Mouse (Mus musculus) stomach, embryonic 14.5 days (tissue): ENCODE measurements around the gene Grik1. TPM values are rescaled to one million over a fixed set of nuclear protein-coding genes. Genes with fewer than 3 reads are reported as not detected.

Source experiments
- ATAC-seq: fragments of 200-750 bp; cut with Nextera tagmentation; 2 replicates; pipeline ENCODE4 v1.8.0; 2017; ENCODE audit warnings: low read depth, moderate TSS enrichment; ENCODE audit not compliant: insufficient number of reproducible peaks, insufficient read depth, low FRiP score
- H3K27ac ChIP-seq: fragments of 300-500 bp; sonication (generic); 2 replicates; pipeline ENCODE4 v1.5.1; 2014; ENCODE audit warnings: mild to moderate bottlenecking, low read length, moderate library complexity, mixed read lengths
- H3K27me3 ChIP-seq: fragments of 300-500 bp; sonication (generic); 2 replicates; pipeline ENCODE4 v1.6.1; 2014; ENCODE audit warnings: low read length, control low read depth, mixed read lengths; ENCODE audit not compliant: control insufficient read depth, insufficient read depth
- H3K36me3 ChIP-seq: fragments of 300-500 bp; sonication (generic); 2 replicates; pipeline ENCODE4 v1.6.1; 2014; ENCODE audit warnings: mild to moderate bottlenecking, control low read depth, low read length, moderate library complexity, mixed read lengths; ENCODE audit not compliant: control insufficient read depth, insufficient read depth
- H3K4me1 ChIP-seq: fragments of 300-500 bp; sonication (generic); 2 replicates; pipeline ENCODE4 v1.6.1; 2014; ENCODE audit warnings: low read length, control low read depth, mixed read lengths; ENCODE audit not compliant: control insufficient read depth, insufficient read depth
- H3K4me2 ChIP-seq: fragments of 300-500 bp; sonication (generic); replicated peaks from 2 replicates; pipeline ENCODE4 v1.6.1; 2014; ENCODE audit warnings: low read depth, low read length, control low read depth
- H3K4me3 ChIP-seq: fragments of 300-500 bp; sonication (generic); 2 replicates; pipeline ENCODE4 v1.5.1; 2014; ENCODE audit warnings: low read depth, low read length, control low read depth
- H3K9ac ChIP-seq: fragments of 300-500 bp; sonication (generic); replicated peaks from 2 replicates; pipeline ENCODE4 v1.6.1; 2014; ENCODE audit warnings: low read depth, mild to moderate bottlenecking, control low read depth, low read length, moderate library complexity, mixed read lengths
- H3K9me3 ChIP-seq: fragments of 300-500 bp; sonication (generic); 2 replicates; pipeline ENCODE4 v1.6.1; 2016; ENCODE audit warnings: low read depth, low read length, control low read depth; ENCODE audit not compliant: control insufficient read depth
- WGBS: fragments of 180-500 bp; shearing (Covaris S2); extraction: QIAGEN DNeasy Blood & Tissue Kit; methylation state at CpG from one replicate; pipeline ENCODE4 v1.1.7; 2014; 5-methylcytosine and 5-hydroxymethylcytosine counted together
- polyA plus RNA-seq: library from polyadenylated mRNA; unstranded; fragments of >200 nt; fragmentation: Nextera tagmentation; extraction: Ambion mirVana; gene quantifications from 2 replicates; pipeline ENCODE4 v1.2.1, GENCODE M21; 2014

The Grik1 gene
- polyA plus RNA-seq, 1 experiment from 2014 or later, result 5.1 TPM

GRCm38 (mm10) chr16:87861722-87862121 is 428.3 kb downstream of the Grik1 start:
- Histone ChIP-seq H3K4me3 (no peak overlapping the region), H3K4me2 (no peak overlapping the region), H3K27ac (no peak overlapping the region), H3K9me3 (no peaks in the 10 kb centered on the region), H3K27me3 (no peaks in the 10 kb centered on the region), H3K9ac (no peak overlapping the region), H3K4me1 (no peaks in the 10 kb centered on the region), H3K36me3 (no peaks in the 10 kb centered on the region)
- 79% methylated on average over 1 of the region's 1 CpGs for WGBS
- no peak for ATAC-seq

GRCm38 (mm10) chr16:87853451-87854085 is 436.5 kb downstream of the Grik1 start:
- Histone ChIP-seq H3K4me1 (no peaks in the 10 kb centered on the region), H3K27ac (no peak overlapping the region), H3K9ac (no peak overlapping the region), H3K36me3 (no peaks in the 10 kb centered on the region), H3K27me3 (no peaks in the 10 kb centered on the region), H3K4me3 (no peak overlapping the region), H3K9me3 (no peaks in the 10 kb centered on the region; the same call in 1 of the 2 replicates), H3K4me2 (no peak overlapping the region)
- ATAC-seq, result no peak
- 80% methylated on average over 3 of the region's 3 CpGs for WGBS

- no peak for ATAC-seq
- Histone ChIP-seq H3K4me1 (no peaks in the 10 kb centered on the region), H3K36me3 (no peaks in the 10 kb centered on the region), H3K9me3 (no peaks in the 10 kb centered on the region; the same call in 1 of the 2 replicates), H3K4me2 (no peak overlapping the region), H3K27ac (no peak overlapping the region), H3K9ac (no peak overlapping the region), H3K27me3 (no peaks in the 10 kb centered on the region), H3K4me3 (no peak overlapping the region)
- WGBS, result 58% methylated on average over 2 of the region's 2 CpGs
Measured at GRCm38 (mm10) chr16:87851550-87851949, 438.5 kb downstream of the Grik1 start.

- no peak overlapping the region for H3K9ac ChIP-seq
- 84% methylated on average over 3 of the region's 3 CpGs for WGBS
- ATAC-seq, result no peak
- no peaks in the 10 kb centered on the region for H3K36me3 ChIP-seq
- H3K9me3 ChIP-seq, result no peaks in the 10 kb centered on the region; the same call in 1 of the 2 replicates
- H3K4me1 ChIP-seq, result no peaks in the 10 kb centered on the region
- H3K4me3 ChIP-seq, result no peak overlapping the region
- H3K27ac ChIP-seq, result no peak overlapping the region
- H3K4me2 ChIP-seq, result no peak overlapping the region
- H3K27me3 ChIP-seq, result no peaks in the 10 kb centered on the region
Measured at GRCm38 (mm10) chr16:87848799-87849198, 441.3 kb downstream of the Grik1 start.

Other genes starting within 250 kb of the Grik1 start
- gene Cldn17, start 216.7 kb upstream of the Grik1 start, polyA plus RNA-seq, result not detected in 2 replicates